Mouse (Mus musculus) adrenal gland, postnatal 10 days (tissue): ENCODE results near the gene Slc46a1. TPM values are rescaled to one million over a fixed set of nuclear protein-coding genes. Genes with fewer than 3 reads are reported as not detected.

Source experiments
- DNase-seq: peaks from one replicate; pipeline ENCODE4 v3.0.0; 2021; ENCODE audit warnings: mixed read lengths
- long read RNA-seq, 2 experiments: library from polyadenylated mRNA; stranded (forward); transcript quantifications; one replicate each; pipeline ENCODE4 v2.0.0; 2021
- total RNA-seq, 2 experiments: library from RNA; stranded (reverse); gene quantifications; 2 replicates each; pipeline ENCODE4 v1.2.3; 2021

The Slc46a1 gene
- total RNA-seq = 10 to 100 TPM; 13.2 to 14.8 TPM
- long read RNA-seq, experiment 1, transcript Slc46a1-201 (5 exons, 1,978 nt) = major isoform, 27 of 29 reads
- long read RNA-seq, experiment 1, partial matches to known transcripts = 2 of 29 reads
- long read RNA-seq, experiment 1, other reads (novel, unspliced or antisense) = 0 of 29 reads
- long read RNA-seq, experiment 2, transcript Slc46a1-201 (5 exons, 1,978 nt) = major isoform, 10 of 10 reads
- long read RNA-seq, experiment 2, partial matches to known transcripts = 0 of 10 reads
- long read RNA-seq, experiment 2, other reads (novel, unspliced or antisense) = 0 of 10 reads

GRCm38 (mm10) chr11:78465568-78466180, at the start of gene Slc46a1:
Slc46a1 (plus strand) TSS chr11:78465697.
- peak; percentile 94 for DNase-seq

GRCm38 (mm10) chr11:78416854-78417253, 48.6 kb upstream of the Slc46a1 start:
- no peak for DNase-seq

GRCm38 (mm10) chr11:78420263-78420889, 45.1 kb upstream of the Slc46a1 start:
- no peak for DNase-seq

- DNase-seq = no peak
Measured at GRCm38 (mm10) chr11:78421201-78422009, 44.1 kb upstream of the Slc46a1 start.

GRCm38 (mm10) chr11:78422055-78422819, 43.3 kb upstream of the Slc46a1 start, which contains the start of gene Slc13a2:
Slc13a2 (minus strand) TSS chr11:78422217.
- DNase-seq = no peak

GRCm38 (mm10) chr11:78424352-78424751, 41.1 kb upstream of the Slc46a1 start:
- peak; percentile 68 for DNase-seq

GRCm38 (mm10) chr11:78425572-78425971, 39.9 kb upstream of the Slc46a1 start:
- no peak for DNase-seq

GRCm38 (mm10) chr11:78427655-78428054, 37.8 kb upstream of the Slc46a1 start:
- no peak for DNase-seq

- no peak for DNase-seq
Measured at GRCm38 (mm10) chr11:78428309-78428708, 37.2 kb upstream of the Slc46a1 start.

GRCm38 (mm10) chr11:78430195-78430878, 35.2 kb upstream of the Slc46a1 start:
- no peak for DNase-seq

GRCm38 (mm10) chr11:78431176-78431575, 34.3 kb upstream of the Slc46a1 start:
- no peak for DNase-seq

GRCm38 (mm10) chr11:78434052-78434451, 31.4 kb upstream of the Slc46a1 start:
- DNase-seq = no peak

GRCm38 (mm10) chr11:78435776-78436349, 29.6 kb upstream of the Slc46a1 start:
- DNase-seq = peak; percentile 80

GRCm38 (mm10) chr11:78437182-78437581, 28.3 kb upstream of the Slc46a1 start:
- no peak for DNase-seq

- peak; percentile 38 for DNase-seq
Measured at GRCm38 (mm10) chr11:78438399-78438930, 27.0 kb upstream of the Slc46a1 start.

- DNase-seq = no peak
Measured at GRCm38 (mm10) chr11:78443115-78443514, 22.4 kb upstream of the Slc46a1 start.

GRCm38 (mm10) chr11:78447168-78447567, 18.3 kb upstream of the Slc46a1 start:
- DNase-seq = no peak

- DNase-seq = no peak
Measured at GRCm38 (mm10) chr11:78448242-78448641, 17.3 kb upstream of the Slc46a1 start.

- no peak for DNase-seq
Measured at GRCm38 (mm10) chr11:78450337-78450736, 15.2 kb upstream of the Slc46a1 start.

- peak; percentile 81 for DNase-seq
Measured at GRCm38 (mm10) chr11:78453675-78454074, 11.8 kb upstream of the Slc46a1 start.
